Mouse (Mus musculus): Measurements from ENCODE around the gene Tmco5.

Tmco5 gene

DNA sequence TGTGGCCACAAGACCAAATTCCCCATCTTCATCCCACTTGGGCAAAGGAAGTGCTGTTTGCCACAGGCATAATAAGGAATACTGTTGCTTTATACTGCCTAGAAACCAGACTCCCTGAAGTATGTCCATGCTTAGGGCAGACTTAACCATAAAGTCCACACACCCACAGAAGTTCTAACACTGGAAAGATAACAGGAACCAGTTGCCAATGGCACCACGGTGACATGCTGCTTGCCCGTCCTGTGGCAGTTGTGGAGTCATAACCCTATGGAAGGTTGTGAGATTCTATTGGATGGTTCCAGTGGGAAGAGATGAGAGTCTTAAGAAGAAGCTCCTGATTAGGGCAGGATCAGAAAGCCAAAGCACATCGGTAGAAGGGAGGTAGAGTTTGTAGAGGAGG lies at the start of gene Tmco5:
Gene Tmco5 (plus strand): TSS at position 301 of the 400 bp plus-strand sequence.
- no peak for DNase-seq (ENCODE audit: low spot score in 2 of 2)

DNA sequence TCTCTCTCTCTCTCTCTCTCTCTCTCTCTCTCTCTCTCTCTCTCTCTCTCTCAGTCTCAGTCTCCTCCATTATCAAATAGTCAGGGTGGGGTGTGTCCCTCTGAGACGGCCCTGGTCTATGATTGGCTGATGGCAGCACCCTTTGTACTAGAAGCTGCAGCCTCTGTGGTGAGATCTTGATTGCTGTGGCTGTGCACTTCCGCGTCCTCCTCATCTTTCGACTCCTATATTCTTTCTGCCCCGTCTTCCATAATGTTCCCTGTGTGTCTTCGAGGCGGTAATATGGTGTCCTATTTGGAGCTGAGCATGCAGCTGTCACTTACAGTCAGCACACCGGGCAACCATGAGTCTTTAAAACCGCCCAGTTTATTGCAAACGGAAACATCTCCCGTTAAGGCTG lies 46.6 kb upstream of the Tmco5 start:
- DNase-seq (ENCODE audit: low spot score in 2 of 2) = no peak

DNA sequence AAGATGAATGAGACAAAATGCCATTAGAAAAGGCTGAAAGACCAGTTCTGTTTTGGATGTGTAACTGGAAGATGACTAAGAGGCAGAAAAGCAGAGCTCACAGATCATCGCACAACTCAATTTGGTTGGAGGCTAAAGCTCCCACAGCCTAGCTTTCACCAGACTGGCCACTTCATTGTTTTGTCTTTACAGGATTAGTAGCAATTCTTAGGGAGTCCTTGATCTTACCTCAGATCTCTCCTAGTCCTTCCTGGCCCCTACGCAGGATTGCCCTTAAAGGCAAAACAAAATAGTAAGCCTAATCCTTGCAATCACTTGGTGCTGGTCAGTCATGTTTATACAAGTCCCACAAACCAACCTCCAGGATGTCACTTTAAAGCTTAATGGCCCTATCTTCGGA lies 40.7 kb upstream of the Tmco5 start:
- no peak for DNase-seq (ENCODE audit: low spot score in 2 of 2)

DNA sequence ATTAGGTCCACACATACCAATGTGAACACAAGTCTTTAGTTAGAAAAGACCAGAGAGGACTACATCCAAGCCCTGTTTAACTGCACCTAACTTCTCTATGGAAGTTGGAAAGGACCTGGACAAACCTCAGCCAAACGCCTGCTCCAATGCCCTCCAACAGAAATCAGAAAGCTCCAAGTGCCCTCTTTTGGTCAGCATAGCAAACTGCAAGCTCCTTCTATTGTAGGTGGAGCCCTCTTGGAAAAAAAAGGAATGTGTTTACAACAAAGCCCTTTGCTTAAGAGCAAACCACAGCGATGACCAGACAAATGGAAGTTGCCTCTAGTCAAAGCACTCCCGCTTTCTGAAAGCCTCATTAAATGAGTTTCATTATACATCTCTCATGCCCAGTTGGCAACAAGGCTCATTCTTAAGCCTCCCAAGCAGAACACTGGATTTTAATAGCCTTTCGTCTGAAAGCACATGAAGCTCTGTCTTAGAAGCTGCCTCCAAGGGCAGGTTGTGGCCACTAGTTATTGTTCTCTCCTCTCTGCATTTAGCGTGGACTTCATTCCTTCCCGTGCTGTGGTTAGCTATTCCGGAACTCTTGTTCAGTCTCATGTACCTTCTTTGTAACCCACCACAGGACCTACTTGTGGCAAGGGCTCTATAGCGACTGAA lies 39.8 kb upstream of the Tmco5 start:
- DNase-seq (ENCODE audit: low spot score in 2 of 2) = no peak

DNA sequence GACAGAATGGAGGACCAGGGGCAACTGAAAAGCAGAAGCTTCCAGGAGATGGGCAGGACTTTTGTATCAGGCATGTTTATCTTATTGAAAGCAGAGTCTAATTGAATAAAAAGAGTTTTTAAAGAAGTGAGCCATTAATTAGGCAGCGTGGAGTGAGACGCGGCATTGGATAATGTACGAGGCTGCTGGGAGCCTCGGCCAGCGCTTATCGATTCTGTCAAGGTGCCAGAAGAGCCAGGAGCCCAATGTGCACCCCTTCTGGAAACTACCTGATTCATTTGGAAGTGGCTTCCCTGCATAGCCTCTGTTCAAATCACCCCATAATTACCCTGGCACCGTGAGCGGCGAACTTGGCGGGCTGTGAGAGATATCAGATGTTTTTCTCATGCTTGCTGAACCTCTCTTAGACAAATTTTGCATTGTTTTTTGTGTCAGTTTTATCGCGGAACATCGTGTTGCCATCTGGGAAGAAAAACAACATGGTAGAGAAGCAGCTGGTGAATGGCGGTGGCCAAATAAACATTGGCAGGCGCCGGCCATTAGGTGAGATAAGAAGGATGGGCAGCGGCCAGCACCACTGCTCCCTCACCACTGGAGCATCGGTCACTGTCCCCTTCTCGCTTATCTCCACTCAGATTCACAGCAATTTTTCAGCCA lies 28.4 kb upstream of the Tmco5 start:
- no peak for DNase-seq (ENCODE audit: low spot score in 2 of 2)

DNA sequence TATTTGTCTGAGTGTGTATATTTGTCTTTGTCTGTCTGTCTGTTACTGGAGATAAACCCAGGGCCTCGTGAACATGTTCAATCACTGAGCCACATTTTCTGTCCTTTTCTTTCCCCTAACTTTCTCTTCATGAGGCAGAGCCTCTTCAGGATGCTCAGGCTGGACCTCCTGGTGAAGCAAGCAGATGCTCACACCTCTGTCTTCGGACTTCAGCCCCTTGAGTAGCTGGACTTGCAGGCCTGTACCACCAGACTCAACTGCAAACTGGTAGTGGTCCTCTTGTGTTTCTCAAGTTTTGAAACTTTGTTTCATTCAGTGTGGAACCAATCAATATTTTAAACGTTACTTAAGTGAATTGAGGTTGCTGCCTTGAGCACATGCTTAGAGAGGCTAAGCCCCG lies 27.1 kb upstream of the Tmco5 start:
- DNase-seq (ENCODE audit: low spot score in 2 of 2) = no peak

DNA sequence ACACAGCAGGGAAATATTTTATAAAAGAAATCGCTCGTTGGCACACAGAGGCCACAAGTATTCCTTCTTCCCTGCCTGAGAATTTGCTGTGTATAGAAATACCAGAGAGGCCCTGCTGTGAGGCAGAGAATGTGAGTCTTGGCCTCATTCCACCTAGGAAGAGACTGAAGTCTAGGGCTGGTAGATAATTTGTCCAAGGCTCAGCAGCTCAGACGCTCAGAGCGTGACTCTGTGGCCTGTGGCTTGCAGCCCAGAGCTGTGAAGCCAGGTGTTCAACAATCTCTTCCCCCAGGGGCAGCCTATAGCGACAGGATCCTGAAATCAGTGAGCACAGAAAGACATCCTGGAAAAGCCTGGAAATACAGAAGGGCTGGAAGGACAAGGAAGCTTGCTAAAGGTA lies 26.2 kb upstream of the Tmco5 start:
- no peak for DNase-seq (ENCODE audit: low spot score in 2 of 2)

DNA sequence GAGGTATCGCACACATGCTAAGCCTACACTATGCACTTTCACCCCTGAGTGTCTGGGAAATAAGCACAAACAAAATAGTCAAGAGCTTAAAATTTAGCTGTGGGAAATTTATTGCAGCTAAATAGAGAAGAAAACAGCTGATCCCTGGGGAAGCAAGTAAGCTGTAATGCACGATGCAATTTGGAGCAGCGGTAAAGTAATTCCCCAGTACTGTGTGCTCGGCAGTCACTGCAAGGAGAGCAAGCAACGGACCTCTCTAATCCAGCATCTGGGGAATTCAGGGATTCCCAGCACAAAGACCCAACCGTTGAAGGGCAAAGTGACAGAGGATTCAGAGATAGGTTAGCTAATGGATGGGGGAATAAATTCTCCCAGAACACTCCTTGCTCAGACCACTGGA lies 19.8 kb upstream of the Tmco5 start:
- no peak for DNase-seq (ENCODE audit: low spot score in 2 of 2)

DNA sequence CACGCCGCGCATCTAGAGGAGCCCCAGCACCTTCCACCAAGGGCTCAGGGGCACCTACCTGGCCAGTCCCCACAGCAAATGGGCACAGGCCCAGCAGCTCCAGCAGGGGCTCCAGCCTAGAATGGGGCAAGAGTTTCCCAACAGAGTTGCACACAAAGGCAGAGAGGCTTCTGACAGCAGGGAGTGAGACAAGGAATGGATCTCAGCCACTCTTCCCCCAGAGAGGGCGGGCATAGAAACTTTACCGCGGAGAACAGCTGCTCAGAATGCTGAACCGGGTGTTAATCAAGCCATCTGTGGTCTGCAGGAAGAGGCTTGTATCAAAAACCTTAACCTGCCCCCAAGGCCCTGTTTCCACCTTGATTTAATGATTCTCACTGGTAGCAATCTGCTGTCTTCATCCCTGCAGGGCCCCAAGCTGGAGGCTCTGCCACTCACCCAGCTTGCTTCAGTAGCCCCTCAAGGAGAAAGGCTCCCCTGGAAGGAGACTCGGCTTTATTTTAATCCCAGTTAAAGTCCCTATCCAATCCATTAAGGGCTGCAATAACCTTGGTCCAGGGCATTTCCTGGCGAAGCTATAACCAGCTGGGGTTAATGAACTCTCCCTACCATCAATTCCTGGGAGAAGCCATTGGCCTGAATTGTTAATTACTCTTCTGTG lies 1.4 kb upstream of the Tmco5 start:
- DNase-seq (ENCODE audit: low spot score in 2 of 2) = no peak

DNA sequence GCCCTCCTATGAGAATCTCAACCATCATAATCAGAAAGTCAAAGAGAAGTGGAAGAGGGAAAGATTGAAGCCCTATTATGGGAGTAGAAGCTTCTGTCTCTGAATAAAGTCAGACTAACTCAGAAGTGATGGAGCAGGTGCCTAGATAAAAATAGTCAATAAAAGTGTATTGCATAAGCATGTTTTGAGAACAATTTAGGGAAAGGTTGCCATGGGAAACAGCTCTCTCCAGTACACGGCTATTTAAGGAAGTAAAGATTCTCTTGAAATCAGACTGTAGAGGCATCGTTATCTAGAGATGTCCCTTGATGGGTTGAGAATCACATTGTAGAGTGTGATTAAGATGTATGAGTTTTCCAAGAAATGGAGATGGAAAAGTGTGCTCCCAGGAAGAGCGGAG lies 1.2 kb downstream of the Tmco5 start:
- DNase-seq (ENCODE audit: low spot score in 2 of 2) = no peak

DNA sequence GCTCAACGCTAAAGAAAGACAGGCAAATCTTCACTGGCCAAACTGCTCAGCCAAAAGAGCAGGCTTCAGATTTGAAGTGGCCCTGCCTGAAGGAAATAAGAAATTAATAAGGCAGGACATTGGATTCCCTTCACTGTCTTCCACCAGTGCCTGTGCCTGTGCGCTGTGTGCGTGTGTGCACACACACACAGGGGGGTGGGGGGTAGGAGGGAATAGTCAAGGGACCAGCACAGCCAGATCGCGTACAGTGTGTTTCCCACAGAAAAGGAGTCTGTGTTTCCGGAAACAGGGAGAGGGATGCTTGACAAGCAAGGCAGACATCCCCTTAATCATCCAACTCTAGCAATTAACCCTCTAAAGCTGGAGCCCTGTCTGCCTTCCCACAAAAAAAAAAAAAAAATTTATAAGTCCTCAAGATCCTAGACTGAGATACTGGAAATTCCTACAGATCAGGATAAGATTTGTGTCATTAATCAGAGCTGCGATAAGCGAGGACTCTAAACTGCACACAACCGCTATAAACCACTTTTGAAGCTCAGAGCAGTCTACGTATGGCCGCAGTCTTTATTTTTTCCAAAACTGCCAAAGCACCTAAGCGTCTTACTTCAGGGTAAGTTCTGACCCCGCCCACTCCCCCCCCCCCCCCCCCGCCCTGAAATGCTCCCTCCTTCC lies 15.0 kb downstream of the Tmco5 start:
- DNase-seq (ENCODE audit: low spot score in 2 of 2) = no peak

DNA sequence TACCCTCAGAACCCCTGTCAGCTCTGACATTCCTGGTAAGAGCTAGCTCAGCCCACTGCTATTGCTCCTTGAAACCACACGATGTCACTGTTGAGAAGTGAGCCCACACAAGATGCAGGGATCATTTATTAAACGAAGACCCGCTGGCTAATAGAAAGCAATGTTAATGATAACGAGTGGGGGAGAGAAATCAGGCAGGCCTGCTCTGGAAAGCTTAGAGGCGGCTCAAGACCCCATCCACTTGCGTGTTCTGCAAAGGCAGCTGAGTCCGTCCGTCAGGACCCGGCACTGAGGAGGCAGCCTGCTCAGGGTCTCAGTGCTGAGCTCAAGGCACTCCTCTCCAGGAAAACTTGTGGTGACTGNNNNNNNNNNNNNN lies 15.5 kb downstream of the Tmco5 start:
- DNase-seq (ENCODE audit: low spot score in 2 of 2) = peak in 1 of 2 experiments; percentile 18

DNA sequence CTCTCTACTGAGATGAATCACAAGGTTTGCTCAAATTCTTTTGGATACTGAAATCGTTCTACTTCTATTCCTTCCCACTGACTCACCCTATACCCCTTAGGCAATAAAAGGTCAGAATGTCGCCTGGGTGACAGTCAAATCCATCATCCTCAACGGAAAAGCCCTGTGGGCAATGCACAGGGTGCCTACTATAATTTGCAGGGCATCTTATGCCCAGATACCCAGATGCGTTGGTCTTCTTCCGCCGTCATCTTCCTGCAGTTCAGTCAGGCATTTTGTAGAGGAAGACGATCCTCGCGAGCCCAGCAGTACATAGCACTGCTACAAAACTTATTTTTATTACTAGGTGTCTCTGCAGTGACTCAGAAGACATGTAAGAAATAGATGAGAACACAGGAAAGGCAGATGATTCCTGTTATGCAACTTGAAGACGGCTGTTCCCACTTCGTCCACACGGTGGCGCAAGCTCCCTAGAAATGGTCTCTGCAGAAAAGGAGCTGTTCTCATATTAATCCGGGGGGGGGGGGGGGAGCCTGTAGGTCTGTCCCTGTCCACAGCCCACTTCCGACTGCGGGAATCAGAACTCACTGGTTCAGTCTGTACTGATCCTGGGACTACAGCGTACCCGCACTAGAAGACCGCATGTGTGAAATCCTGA lies 21.3 kb downstream of the Tmco5 start:
- peak; percentile 31 to 77 for DNase-seq (ENCODE audit: low spot score in 2 of 2)

DNA sequence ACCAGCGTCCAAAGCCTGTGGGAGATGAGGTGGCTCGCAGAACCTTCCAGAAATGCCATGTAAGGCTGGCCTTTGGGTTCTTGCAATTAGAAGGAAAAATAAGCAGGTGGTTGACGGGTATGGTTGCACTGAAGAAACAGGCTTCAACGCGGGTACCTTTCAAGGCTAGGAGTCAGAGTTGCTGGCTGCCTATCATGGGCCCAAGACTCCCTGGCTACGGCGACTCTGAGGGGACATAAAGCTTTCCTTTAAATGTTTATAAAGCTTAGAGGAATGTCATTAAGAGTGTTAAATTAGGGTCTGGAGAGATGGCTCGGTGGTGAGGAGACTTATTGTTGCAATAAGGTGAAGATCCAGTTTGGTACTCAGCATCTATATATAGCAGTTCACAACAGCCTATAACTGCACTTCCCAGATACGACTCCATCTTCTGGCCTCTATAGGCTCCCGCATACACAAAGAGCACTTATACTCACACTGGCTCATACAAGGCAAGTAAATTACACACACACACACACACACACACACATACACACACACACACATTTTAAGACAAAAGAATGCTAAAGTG lies 21.9 kb downstream of the Tmco5 start:
- no peak for DNase-seq (ENCODE audit: low spot score in 2 of 2)

DNA sequence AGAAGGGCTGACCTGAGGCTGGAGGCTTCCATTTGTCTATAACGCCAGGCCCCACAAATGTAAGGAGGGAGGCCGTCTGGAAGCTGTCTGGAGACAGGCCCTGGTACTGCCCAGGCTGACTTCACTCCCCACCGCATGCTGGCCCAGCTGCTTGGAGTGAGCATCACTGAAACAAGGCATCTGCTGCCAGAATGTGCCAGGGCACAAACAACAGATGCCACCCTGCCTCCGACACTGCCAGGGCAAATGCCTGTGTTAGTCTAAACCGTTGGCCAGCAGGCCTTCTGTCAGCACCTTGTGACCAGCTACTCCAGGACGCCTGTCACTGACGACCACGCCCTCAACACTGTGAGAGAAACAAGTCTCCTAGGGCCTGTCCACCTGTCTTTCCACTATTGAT lies 29.8 kb downstream of the Tmco5 start:
- no peak for DNase-seq (ENCODE audit: low spot score in 2 of 2)

DNA sequence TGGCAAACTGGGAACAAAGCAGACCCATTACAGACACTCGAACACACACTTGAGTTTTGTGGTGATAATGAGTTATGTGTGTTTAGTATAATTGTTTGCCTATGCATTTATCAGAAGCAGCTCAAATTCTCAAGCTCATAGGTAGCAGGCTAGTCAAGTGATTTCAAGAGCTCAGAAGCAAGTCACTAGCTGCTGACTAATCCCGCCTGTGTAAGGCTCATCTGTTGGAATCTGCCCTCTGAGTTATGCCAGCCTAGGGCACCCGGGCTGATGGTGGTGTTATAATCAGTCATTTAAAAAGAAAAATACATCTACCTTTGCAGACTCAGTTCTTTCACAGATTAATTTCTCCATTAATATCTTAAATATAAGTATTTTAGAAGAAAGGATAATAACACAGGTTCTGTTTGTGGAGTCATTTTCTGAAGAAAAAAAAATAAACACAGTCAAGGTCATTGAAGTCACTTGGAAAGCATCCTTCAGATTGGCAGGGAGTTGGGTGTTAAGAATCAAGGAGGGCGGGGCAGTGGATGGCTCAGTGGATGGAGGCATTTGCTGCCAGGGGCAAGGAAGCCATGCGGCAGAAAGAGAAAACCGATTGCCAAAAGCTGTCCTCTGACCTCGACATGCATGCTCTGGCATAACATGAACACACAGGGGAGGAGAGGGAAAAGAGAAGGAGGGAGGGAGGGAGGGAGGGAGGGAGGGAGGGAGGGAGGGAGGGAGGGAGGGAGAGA lies 34.0 kb downstream of the Tmco5 start:
- DNase-seq (ENCODE audit: low spot score in 2 of 2) = no peak

DNA sequence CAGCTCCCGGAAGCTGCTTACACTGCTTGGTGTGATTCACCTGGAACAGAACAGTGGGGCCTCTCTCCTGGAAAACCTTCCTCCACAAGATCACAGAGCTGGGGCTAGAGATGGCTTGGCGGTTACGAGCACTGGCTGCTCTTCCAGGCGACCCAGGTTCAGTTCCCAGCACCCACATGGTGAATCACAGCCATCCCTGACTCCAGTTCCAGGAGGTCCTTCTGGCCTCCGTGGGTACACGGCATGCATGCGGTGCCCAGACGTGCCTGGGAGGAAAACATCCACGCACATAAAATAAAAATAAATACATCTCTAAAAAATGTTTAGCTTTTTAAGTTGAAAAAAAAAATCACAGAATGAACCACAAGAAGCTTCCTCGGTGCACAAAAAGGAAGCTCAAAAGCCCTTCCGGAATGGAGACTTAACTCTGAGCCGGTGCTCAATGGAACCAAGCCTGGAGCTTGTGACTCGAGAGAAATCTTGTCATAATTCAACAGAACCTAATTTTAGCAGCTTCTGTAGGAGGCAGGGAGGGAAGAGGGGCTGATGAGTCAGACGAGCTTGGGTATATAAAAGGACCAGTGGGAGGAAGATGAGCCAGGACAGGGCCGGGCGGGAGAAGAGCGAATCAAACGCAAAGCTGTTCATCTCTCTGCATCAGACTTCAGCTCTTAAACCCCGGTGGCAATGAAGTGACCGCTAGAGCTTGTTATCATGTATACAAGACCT lies 35.4 kb downstream of the Tmco5 start:
- DNase-seq (ENCODE audit: low spot score in 2 of 2) = no peak

DNA sequence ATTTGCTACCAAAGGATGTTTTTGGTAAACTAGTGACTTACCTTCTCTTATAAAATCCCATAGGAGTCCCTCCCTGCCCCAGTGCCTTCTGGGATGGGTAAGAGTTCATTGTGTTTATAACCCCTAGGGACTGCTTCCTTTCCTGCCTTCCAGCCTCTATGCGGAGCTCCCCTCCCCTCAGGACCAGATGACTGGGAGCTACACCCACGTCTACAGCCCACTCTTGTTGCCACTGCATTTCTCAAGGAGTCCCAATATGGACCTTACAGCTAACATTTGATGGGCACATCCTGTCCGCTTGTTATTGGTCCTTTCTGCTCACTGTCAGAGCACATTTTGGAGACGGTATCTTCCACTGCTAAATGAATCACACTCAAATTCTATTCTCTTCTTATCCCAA lies 36.1 kb downstream of the Tmco5 start:
- no peak for DNase-seq (ENCODE audit: low spot score in 2 of 2)

DNA sequence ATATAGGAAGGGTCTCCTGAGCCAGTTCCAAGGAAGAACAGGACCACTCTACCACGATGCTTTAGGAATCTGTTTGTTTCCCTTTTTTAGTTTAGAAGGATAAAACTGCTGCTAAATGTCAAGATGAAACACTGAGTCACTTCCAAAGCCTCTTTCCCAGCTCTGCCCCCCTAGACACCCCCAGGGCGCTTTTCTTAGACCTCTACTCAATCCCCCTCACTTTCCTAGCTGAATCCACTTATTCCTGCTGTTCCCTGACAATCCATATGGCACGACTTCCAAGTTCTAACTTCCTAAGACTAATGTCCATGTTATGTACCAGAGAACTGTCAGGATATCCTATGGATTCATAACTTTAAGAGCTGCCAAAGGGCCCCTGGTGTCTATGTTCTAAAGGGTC lies 40.1 kb downstream of the Tmco5 start:
- no peak for DNase-seq (ENCODE audit: low spot score in 2 of 2)
